Mouse (Mus musculus) forebrain, embryonic 15.5 days (tissue): Measurements from ENCODE around the gene Pfn1. TPM values are rescaled to one million over a fixed set of nuclear protein-coding genes. Genes with fewer than 3 reads are reported as not detected.

Experiments used
- ATAC-seq: fragments of 200-750 bp; cut with Nextera tagmentation; replicated peaks from 2 replicates; pipeline ENCODE4 v1.8.0; 2017; ENCODE audit warnings: mild to moderate bottlenecking, moderate TSS enrichment, moderate library complexity
- H3K27ac ChIP-seq: fragments of 300-500 bp; sonication (generic); replicated peaks from 2 replicates; pipeline ENCODE4 v1.5.1; 2015; ENCODE audit warnings: mild to moderate bottlenecking, inconsistent platforms
- H3K27me3 ChIP-seq: fragments of 300-500 bp; sonication (generic); 2 replicates; pipeline ENCODE4 v1.6.1; 2015; ENCODE audit warnings: inconsistent platforms
- H3K36me3 ChIP-seq: fragments of 300-500 bp; sonication (generic); 2 replicates; pipeline ENCODE4 v1.6.1; 2015; ENCODE audit warnings: mild to moderate bottlenecking, inconsistent platforms
- H3K4me1 ChIP-seq: fragments of 300-500 bp; sonication (generic); 2 replicates; pipeline ENCODE4 v1.6.1; 2015; ENCODE audit warnings: inconsistent platforms
- H3K4me2 ChIP-seq: fragments of 300-500 bp; sonication (generic); replicated peaks from 2 replicates; pipeline ENCODE4 v1.6.1; 2015; ENCODE audit warnings: mild to moderate bottlenecking, inconsistent platforms
- H3K4me3 ChIP-seq: fragments of 300-500 bp; sonication (generic); 2 replicates; pipeline ENCODE4 v1.5.1; 2015; ENCODE audit warnings: mild to moderate bottlenecking, inconsistent platforms
- H3K9ac ChIP-seq: fragments of 300-500 bp; sonication (generic); replicated peaks from 2 replicates; pipeline ENCODE4 v1.6.1; 2015; ENCODE audit warnings: mild to moderate bottlenecking, inconsistent platforms
- H3K9me3 ChIP-seq: fragments of 300-500 bp; sonication (generic); 2 replicates; pipeline ENCODE4 v1.6.1; 2016; ENCODE audit warnings: inconsistent platforms
- whole genome bisulfite sequencing: fragments of 180-500 bp; shearing (Covaris S2); methylation state at CpG from one replicate; pipeline ENCODE4 v1.1.7; 2015; ENCODE audit warnings: mixed read lengths; 5-methylcytosine and 5-hydroxymethylcytosine counted together
- polyA plus RNA-seq: library from polyadenylated mRNA; unstranded; fragments of >200 nt; fragmentation: Nextera tagmentation; extraction: Ambion mirVana; gene quantifications from 2 replicates; pipeline ENCODE4 v1.2.1, GENCODE M21; 2015

Pfn1 gene
- polyA plus RNA-seq, 1 experiment from 2014 or later, result 683 TPM

GRCm38 (mm10) chr11:70639976-70640375 is 14.5 kb downstream of the Pfn1 start:
- Histone ChIP-seq H3K4me2 (no peak overlapping the region), H3K4me1 (peaks cover under 1% of the 10 kb centered on the region; the same call in 1 of the 2 replicates), H3K36me3 (peaks cover 15% of the 10 kb centered on the region), H3K9me3 (no peaks in the 10 kb centered on the region), H3K9ac (no peak overlapping the region), H3K4me3 (no peak overlapping the region), H3K27me3 (no peaks in the 10 kb centered on the region), H3K27ac (no peak overlapping the region)
- no peak for ATAC-seq
- WGBS, result 87% methylated on average over 8 of the region's 8 CpGs

GRCm38 (mm10) chr11:70638714-70639278 is 15.6 kb downstream of the Pfn1 start, which contains the start of gene Gp1ba:
TSS of gene Gp1ba (plus strand) at chr11:70639122.
- Histone ChIP-seq H3K36me3 (0 out of 2 replicates have a peak, but pooled peaks cover 5% of the 10 kb centered on the region), H3K9me3 (no peaks in the 10 kb centered on the region), H3K9ac (no peak within 1 kb of the TSS), H3K4me2 (no peak within 1 kb of the TSS), H3K27ac (no peak within 1 kb of the TSS), H3K27me3 (no peaks in the 10 kb centered on the region), H3K4me3 (no peak within 1 kb of the TSS), H3K4me1 (no peaks in the 10 kb centered on the region)
- no peak for ATAC-seq
- 59% methylated on average over 5 of the region's 5 CpGs for WGBS

GRCm38 (mm10) chr11:70638293-70638692 is 16.2 kb downstream of the Pfn1 start:
- Histone ChIP-seq H3K36me3 (0 out of 2 replicates have a peak, but pooled peaks cover 5% of the 10 kb centered on the region), H3K9me3 (no peaks in the 10 kb centered on the region), H3K4me3 (no peak overlapping the region), H3K9ac (no peak overlapping the region), H3K4me2 (no peak overlapping the region), H3K27me3 (no peaks in the 10 kb centered on the region), H3K4me1 (no peaks in the 10 kb centered on the region), H3K27ac (no peak overlapping the region)
- no peak for ATAC-seq
- 86% methylated on average over 1 of the region's 1 CpGs for WGBS

DNA sequence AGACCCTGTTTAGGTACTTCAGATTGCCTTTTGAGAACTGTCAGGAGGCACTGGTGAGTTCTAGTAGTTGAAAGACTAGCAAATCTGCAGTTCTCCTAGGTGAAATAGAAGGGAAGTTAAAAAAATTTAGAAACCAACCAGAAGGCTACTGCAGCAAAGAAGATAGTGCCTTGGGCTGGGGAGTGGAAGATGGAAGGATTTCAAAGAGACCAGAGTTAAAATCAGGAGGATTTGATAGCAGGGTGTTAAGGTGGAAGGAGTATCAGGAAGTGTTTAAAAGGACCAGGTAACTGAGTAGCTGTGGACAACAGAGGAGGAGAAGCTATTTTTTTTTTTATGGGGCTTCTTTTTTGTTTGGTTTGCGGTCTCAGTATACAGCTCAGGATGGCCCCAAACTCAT is 16.7 kb downstream of the Pfn1 start:
- 0 out of 2 replicates have a peak, but pooled peaks cover under 1% of the 10 kb centered on the region for H3K36me3 ChIP-seq

DNA sequence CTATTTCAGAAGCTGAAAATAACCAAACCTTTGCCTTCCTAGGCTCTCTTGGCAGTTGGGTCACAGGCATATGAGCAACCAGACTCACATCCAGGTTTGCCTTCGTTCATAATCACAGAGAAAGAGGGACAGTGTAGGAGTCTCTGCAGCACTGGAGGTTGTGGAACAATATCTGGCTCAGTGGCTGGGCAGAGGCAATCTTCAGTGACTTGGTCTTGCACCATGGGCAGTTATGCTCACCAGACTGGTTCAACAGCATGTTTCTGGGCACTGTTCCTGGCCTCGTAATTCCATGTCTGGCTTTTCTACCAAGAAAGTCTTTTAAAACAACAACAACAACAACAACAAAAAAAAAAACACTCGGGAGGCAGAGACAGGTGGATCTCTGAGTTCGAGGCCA is 18.8 kb downstream of the Pfn1 start:
- ATAC-seq, result no peak

More for the DNA sequence above, 16.7 kb downstream of the Pfn1 start:
- no peaks in the 10 kb centered on the region for H3K4me1 ChIP-seq
- no peak overlapping the region for H3K4me2 ChIP-seq
- 85% methylated on average over 1 of the region's 1 CpGs for WGBS
- H3K27me3 ChIP-seq, result no peaks in the 10 kb centered on the region
- H3K4me3 ChIP-seq, result no peak overlapping the region
- H3K9me3 ChIP-seq, result no peaks in the 10 kb centered on the region
- H3K27ac ChIP-seq, result no peak overlapping the region
- H3K9ac ChIP-seq, result no peak overlapping the region
- no peak for ATAC-seq

DNA sequence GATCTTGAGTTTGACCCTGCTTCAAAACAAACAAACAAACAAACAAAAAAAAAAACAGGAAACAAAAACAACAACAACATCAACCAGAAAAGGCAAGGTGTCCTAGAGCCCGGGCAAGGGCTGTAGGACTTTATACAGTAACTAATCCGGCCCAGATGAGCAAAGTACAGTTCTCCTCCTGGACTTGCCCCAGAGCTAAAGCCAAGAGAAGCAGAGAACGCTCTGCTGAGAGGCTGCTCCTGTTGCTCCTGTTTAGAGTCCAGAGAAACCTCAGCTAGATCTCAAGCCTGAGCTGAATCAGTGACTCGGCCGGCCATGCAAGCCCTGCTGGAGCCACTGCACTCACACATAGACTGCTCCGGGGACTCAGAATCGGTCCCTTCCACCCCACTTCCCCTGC is 24.3 kb downstream of the Pfn1 start:
- ATAC-seq, result no peak
- H3K4me2 ChIP-seq, result no peak overlapping the region
- H3K36me3 ChIP-seq, result no peaks in the 10 kb centered on the region
- H3K27me3 ChIP-seq, result no peaks in the 10 kb centered on the region
- H3K9me3 ChIP-seq, result no peaks in the 10 kb centered on the region
- 73% methylated on average over 7 of the region's 7 CpGs for WGBS
- H3K4me3 ChIP-seq, result no peak overlapping the region
- H3K4me1 ChIP-seq, result no peaks in the 10 kb centered on the region
- no peak overlapping the region for H3K9ac ChIP-seq
- no peak overlapping the region for H3K27ac ChIP-seq

More for the DNA sequence above, 18.8 kb downstream of the Pfn1 start:
- Histone ChIP-seq H3K9me3 (no peaks in the 10 kb centered on the region), H3K4me3 (no peak overlapping the region), H3K27me3 (no peaks in the 10 kb centered on the region), H3K9ac (no peak overlapping the region), H3K36me3 (no peaks in the 10 kb centered on the region), H3K4me1 (no peaks in the 10 kb centered on the region), H3K4me2 (no peak overlapping the region), H3K27ac (no peak overlapping the region)
- 78% methylated on average over 4 of the region's 4 CpGs for WGBS

GRCm38 (mm10) chr11:70629557-70629956 is 24.9 kb downstream of the Pfn1 start:
- WGBS, result 60% methylated on average over 5 of the region's 5 CpGs
- no peaks in the 10 kb centered on the region for H3K27me3 ChIP-seq
- ATAC-seq, result no peak
- no peaks in the 10 kb centered on the region for H3K36me3 ChIP-seq
- no peak overlapping the region for H3K9ac ChIP-seq
- H3K27ac ChIP-seq, result no peak overlapping the region
- no peak overlapping the region for H3K4me3 ChIP-seq
- H3K4me2 ChIP-seq, result no peak overlapping the region
- no peaks in the 10 kb centered on the region for H3K4me1 ChIP-seq
- H3K9me3 ChIP-seq, result no peaks in the 10 kb centered on the region

DNA sequence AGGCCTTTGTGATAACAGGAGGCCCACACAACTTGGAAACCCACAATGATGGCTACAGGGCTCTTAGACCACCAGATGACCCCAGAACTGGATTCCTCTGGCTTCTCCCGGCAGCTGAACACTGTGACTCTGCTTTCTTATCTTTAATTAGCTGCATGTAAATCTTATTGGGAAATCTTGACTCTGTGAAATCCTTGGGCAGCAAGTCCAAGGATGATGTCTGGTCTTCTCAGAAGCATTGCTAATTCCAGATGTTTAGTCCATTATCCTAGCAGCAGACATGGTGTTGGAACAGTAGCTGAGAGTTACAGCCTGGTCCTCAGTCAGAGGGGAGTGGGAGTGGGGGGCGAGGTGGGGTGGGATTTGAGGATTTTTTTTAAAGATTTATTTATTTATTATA is 26.0 kb downstream of the Pfn1 start:
- no peaks in the 10 kb centered on the region for H3K4me1 ChIP-seq
- H3K9ac ChIP-seq, result no peak overlapping the region
- no peak overlapping the region for H3K27ac ChIP-seq
- H3K4me2 ChIP-seq, result no peak overlapping the region
- no peak for ATAC-seq
- no peaks in the 10 kb centered on the region for H3K36me3 ChIP-seq
- H3K9me3 ChIP-seq, result no peaks in the 10 kb centered on the region
- H3K4me3 ChIP-seq, result no peak overlapping the region
- H3K27me3 ChIP-seq, result no peaks in the 10 kb centered on the region
- WGBS, result 81% methylated on average over 2 of the region's 2 CpGs

DNA sequence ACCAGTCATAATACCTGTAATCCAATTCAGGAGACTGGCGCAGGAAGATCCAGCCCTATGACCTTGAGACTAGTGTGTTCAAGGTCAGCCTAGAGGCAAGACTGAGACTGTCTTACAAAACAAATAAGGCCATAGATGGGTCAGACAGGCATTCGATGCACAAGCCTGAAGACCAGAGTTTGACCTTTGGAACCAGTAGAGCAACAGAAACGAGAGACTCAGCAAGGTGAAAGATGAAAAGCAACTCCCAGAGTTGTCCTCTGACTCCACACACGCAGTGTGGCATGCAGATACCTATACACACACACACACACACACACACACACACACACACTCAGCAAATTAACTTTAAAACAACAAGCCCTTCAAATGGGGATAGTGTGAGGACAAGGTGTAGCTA is 27.6 kb downstream of the Pfn1 start:
- no peak overlapping the region for H3K27ac ChIP-seq
- no peaks in the 10 kb centered on the region for H3K27me3 ChIP-seq
- 77% methylated on average over 4 of the region's 4 CpGs for WGBS
- no peaks in the 10 kb centered on the region for H3K4me1 ChIP-seq
- H3K4me2 ChIP-seq, result no peak overlapping the region
- H3K9ac ChIP-seq, result no peak overlapping the region
- ATAC-seq, result no peak
- H3K4me3 ChIP-seq, result no peak overlapping the region
- H3K9me3 ChIP-seq, result no peaks in the 10 kb centered on the region
- H3K36me3 ChIP-seq, result no peaks in the 10 kb centered on the region

DNA sequence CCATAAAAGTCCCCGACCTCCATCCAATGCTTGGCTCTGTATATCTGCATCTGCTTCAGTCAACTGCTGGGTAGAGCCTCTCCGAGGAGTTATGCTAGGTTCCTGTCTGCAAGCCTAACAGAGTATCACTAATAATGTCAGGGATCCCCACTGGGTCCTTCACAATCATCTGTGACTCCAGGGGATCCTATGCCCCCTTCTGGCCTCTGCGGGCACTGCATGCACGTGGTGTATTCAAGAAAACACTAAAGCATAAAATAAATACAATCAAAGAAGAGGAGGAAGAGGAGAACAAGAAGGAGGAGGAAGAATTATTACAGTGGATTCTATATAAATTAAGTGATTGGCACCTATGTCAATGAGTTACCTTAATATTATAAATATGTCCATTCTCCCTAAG is 29.0 kb downstream of the Pfn1 start:
- no peak overlapping the region for H3K4me2 ChIP-seq
- no peak overlapping the region for H3K27ac ChIP-seq
- no peaks in the 10 kb centered on the region for H3K36me3 ChIP-seq
- no peaks in the 10 kb centered on the region for H3K9me3 ChIP-seq
- 51% methylated on average over 4 of the region's 4 CpGs for WGBS
- H3K27me3 ChIP-seq, result no peaks in the 10 kb centered on the region
- no peak overlapping the region for H3K9ac ChIP-seq
- no peaks in the 10 kb centered on the region for H3K4me1 ChIP-seq
- H3K4me3 ChIP-seq, result no peak overlapping the region
- no peak for ATAC-seq

- whole genome bisulfite sequencing, result 82% methylated on average over 10 of the region's 10 CpGs
- H3K27ac ChIP-seq, result no peak overlapping the region
- H3K4me3 ChIP-seq, result no peak overlapping the region
- H3K9me3 ChIP-seq, result no peaks in the 10 kb centered on the region
- H3K9ac ChIP-seq, result no peak overlapping the region
- H3K27me3 ChIP-seq, result no peaks in the 10 kb centered on the region
- ATAC-seq, result no peak
- H3K4me1 ChIP-seq, result no peaks in the 10 kb centered on the region
- H3K36me3 ChIP-seq, result no peaks in the 10 kb centered on the region
- H3K4me2 ChIP-seq, result no peak overlapping the region
These were observed 31.2 kb downstream of the Pfn1 start for GRCm38 (mm10) chr11:70623053-70623742.

- no peaks in the 10 kb centered on the region for H3K9me3 ChIP-seq
- 54% methylated on average over 7 of the region's 7 CpGs for WGBS
- H3K36me3 ChIP-seq, result no peaks in the 10 kb centered on the region
- no peaks in the 10 kb centered on the region for H3K4me1 ChIP-seq
- H3K4me3 ChIP-seq, result no peak overlapping the region
- no peak overlapping the region for H3K27ac ChIP-seq
- no peak for ATAC-seq
- H3K9ac ChIP-seq, result no peak overlapping the region
- no peak overlapping the region for H3K4me2 ChIP-seq
- H3K27me3 ChIP-seq, result no peaks in the 10 kb centered on the region
These were observed 32.3 kb downstream of the Pfn1 start for GRCm38 (mm10) chr11:70621972-70622814.
